Mouse (Mus musculus) neural tube, embryonic 12.5 days (tissue): ENCODE measurements around the gene Hp. TPM values are rescaled to one million over a fixed set of nuclear protein-coding genes. Genes with fewer than 3 reads are reported as not detected.

Source experiments
- ATAC-seq: fragments of 200-750 bp; cut with Nextera tagmentation; 2 replicates; pipeline ENCODE4 v1.8.0; 2017; ENCODE audit warnings: low read depth, mild to moderate bottlenecking, moderate TSS enrichment, moderate library complexity; ENCODE audit not compliant: low FRiP score
- H3K27ac ChIP-seq: fragments of 300-500 bp; sonication (generic); 2 replicates; pipeline ENCODE4 v1.5.1; 2016
- H3K27me3 ChIP-seq: fragments of 300-500 bp; sonication (generic); replicated peaks from 2 replicates; pipeline ENCODE4 v1.6.1; 2016; ENCODE audit warnings: mild to moderate bottlenecking
- H3K36me3 ChIP-seq: fragments of 300-500 bp; sonication (generic); 2 replicates; pipeline ENCODE4 v1.6.1; 2016; ENCODE audit warnings: mild to moderate bottlenecking
- H3K4me1 ChIP-seq: fragments of 300-500 bp; sonication (generic); 2 replicates; pipeline ENCODE4 v1.6.1; 2016
- H3K4me2 ChIP-seq: fragments of 300-500 bp; sonication (generic); replicated peaks from 2 replicates; pipeline ENCODE4 v1.6.1; 2016; ENCODE audit warnings: mild to moderate bottlenecking
- H3K4me3 ChIP-seq: fragments of 300-500 bp; sonication (generic); 2 replicates; pipeline ENCODE4 v1.5.1; 2016
- H3K9ac ChIP-seq: fragments of 300-500 bp; sonication (generic); 2 replicates; pipeline ENCODE4 v1.6.1; 2016; ENCODE audit warnings: mild to moderate bottlenecking
- H3K9me3 ChIP-seq: fragments of 300-500 bp; sonication (generic); 2 replicates; pipeline ENCODE4 v1.6.1; 2016; ENCODE audit warnings: mild to moderate bottlenecking
- WGBS: fragments of 180-500 bp; shearing (Covaris S2); methylation state at CpG from one replicate; pipeline ENCODE4 v1.1.7; 2016; 5-methylcytosine and 5-hydroxymethylcytosine counted together
- polyA plus RNA-seq: library from polyadenylated mRNA; unstranded; fragments of >200 nt; fragmentation: Nextera tagmentation; extraction: Ambion mirVana; gene quantifications from 2 replicates; pipeline ENCODE4 v1.2.1, GENCODE M21; 2016

Gene Hp
- polyA plus RNA-seq, 1 experiment from 2014 or later, result 0.94 TPM

GRCm38 (mm10) chr8:109591367-109591766 lies 12.4 kb upstream of the Hp start:
- ATAC-seq, result no peak

GRCm38 (mm10) chr8:109590901-109591300 lies 11.9 kb upstream of the Hp start:
- Histone ChIP-seq H3K9me3 (no peaks in the 10 kb centered on the region), H3K4me1 (no peaks in the 10 kb centered on the region), H3K36me3 (peaks cover 30% of the 10 kb centered on the region), H3K27me3 (no peaks in the 10 kb centered on the region), H3K4me3 (no peak overlapping the region), H3K4me2 (no peak overlapping the region), H3K9ac (no peak overlapping the region), H3K27ac (no peak overlapping the region)
- WGBS, result 86% methylated on average over 9 of the region's 9 CpGs
- ATAC-seq, result no peak

More at GRCm38 (mm10) chr8:109591367-109591766, 12.4 kb upstream of the Hp start:
- Histone ChIP-seq H3K4me2 (no peak overlapping the region), H3K9ac (no peak overlapping the region), H3K27me3 (no peaks in the 10 kb centered on the region), H3K36me3 (peaks cover 30% of the 10 kb centered on the region), H3K4me1 (no peaks in the 10 kb centered on the region), H3K9me3 (no peaks in the 10 kb centered on the region), H3K4me3 (no peak overlapping the region), H3K27ac (no peak overlapping the region)
- 86% methylated on average over 3 of the region's 3 CpGs for WGBS

GRCm38 (mm10) chr8:109586972-109587504 lies 8.1 kb upstream of the Hp start:
- Histone ChIP-seq H3K4me2 (no peak overlapping the region), H3K9ac (no peak overlapping the region), H3K4me1 (no peaks in the 10 kb centered on the region), H3K36me3 (peaks cover 5% of the 10 kb centered on the region), H3K9me3 (no peaks in the 10 kb centered on the region; the same call in 1 of the 2 replicates), H3K4me3 (no peak overlapping the region), H3K27me3 (no peaks in the 10 kb centered on the region), H3K27ac (no peak overlapping the region)
- WGBS, result 65% methylated on average over 7 of the region's 7 CpGs
- ATAC-seq, result no peak

DNA sequence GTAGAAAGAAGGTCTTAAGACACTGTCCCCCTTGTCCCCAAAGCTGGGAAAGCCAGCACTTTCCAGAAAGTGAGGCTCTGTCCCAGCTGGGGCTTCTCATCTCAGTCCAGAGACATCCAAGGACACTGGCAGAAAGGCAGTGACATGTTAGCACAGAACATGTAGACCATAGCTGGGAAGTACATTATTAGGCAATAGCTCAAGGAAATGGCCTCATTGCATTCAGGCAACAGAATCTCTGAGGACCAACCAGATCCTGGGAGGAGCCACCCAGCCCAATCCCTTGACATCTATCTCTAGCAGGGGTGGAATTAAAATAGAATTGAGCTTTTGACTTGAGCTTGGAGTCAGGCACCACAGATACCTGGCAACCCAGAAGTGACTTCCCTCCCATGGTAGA lies 6.7 kb upstream of the Hp start:
- no peak overlapping the region for H3K9ac ChIP-seq
- no peak for ATAC-seq
- no peak overlapping the region for H3K4me3 ChIP-seq
- no peak overlapping the region for H3K4me2 ChIP-seq
- no peaks in the 10 kb centered on the region for H3K27me3 ChIP-seq
- no peaks in the 10 kb centered on the region; the same call in 1 of the 2 replicates for H3K9me3 ChIP-seq
- no peak overlapping the region for H3K27ac ChIP-seq
- no peaks in the 10 kb centered on the region for H3K36me3 ChIP-seq
- H3K4me1 ChIP-seq, result no peaks in the 10 kb centered on the region

DNA sequence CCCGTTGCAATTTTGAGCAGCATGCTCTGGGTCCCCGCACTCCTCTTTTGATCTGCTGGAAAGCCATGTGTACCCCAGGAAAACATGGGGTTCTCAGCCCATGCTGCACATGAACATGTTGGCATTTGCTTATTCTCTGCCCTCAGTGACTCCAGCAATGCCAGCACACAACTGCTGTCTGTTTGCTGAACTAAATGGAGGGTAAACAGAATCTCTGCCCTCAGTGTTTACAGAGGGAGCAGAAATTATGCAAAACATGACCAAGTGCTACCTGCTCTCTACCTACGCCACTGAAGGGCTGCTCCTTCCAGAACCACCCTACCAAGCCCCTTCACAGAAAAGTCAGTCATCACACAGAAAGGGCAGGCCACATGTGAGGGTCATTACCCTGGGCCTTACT lies 5.9 kb upstream of the Hp start:
- no peaks in the 10 kb centered on the region for H3K4me1 ChIP-seq
- H3K9ac ChIP-seq, result no peak overlapping the region
- H3K36me3 ChIP-seq, result no peaks in the 10 kb centered on the region
- H3K4me3 ChIP-seq, result no peak overlapping the region
- no peaks in the 10 kb centered on the region for H3K27me3 ChIP-seq
- no peaks in the 10 kb centered on the region; the same call in 1 of the 2 replicates for H3K9me3 ChIP-seq
- no peak overlapping the region for H3K27ac ChIP-seq
- ATAC-seq, result no peak
- H3K4me2 ChIP-seq, result no peak overlapping the region
- 94% methylated on average over 3 of the region's 3 CpGs for WGBS

DNA sequence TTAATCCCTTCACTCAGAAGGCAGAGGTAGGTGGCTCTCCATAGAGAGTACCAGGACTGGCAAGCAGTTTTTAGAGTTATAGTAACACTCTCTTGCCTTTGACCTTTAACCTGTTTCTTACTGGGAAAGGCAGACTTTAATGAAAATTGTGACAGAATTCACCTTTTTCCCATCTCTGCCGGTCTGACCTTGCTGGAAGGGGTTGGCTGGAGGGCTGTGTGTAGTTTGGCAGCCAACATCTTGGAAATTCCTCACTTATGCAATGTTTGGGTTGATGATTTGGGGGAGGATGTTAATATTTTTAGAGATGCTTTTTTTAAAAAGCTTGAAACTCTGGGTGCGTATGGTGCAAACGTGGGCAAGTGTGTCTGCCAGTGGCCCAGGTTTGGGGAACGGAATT lies 5.3 kb upstream of the Hp start:
- no peak for ATAC-seq
- Histone ChIP-seq H3K27me3 (no peaks in the 10 kb centered on the region), H3K9ac (no peak overlapping the region), H3K27ac (no peak overlapping the region), H3K9me3 (no peaks in the 10 kb centered on the region; the same call in 1 of the 2 replicates), H3K4me3 (no peak overlapping the region), H3K4me1 (no peaks in the 10 kb centered on the region), H3K4me2 (no peak overlapping the region), H3K36me3 (no peaks in the 10 kb centered on the region)
- WGBS, result 84% methylated on average over 4 of the region's 4 CpGs

DNA sequence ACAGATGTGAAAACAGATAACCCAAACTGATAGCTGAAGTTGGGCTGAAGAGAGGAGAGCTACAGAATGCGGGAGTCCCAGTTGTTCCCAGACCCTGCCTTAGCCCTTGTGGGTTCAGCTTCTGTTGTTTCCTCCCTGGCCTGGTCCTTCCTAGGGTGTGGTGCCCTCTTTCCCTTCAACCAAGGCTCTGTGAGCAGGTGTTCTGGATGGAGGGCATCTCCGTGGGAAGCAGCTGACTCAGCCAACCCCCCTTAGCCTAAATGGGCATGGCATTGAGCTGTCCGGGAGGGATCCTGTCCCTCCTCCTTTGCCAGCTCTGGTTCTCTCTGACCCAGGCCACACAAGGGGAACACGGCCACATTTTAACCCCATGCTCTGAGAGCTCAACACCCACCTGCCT lies 2.7 kb downstream of the Hp start:
- Histone ChIP-seq H3K9ac (no peak overlapping the region), H3K27me3 (no peaks in the 10 kb centered on the region), H3K27ac (no peak overlapping the region), H3K4me2 (no peak overlapping the region), H3K9me3 (no peaks in the 10 kb centered on the region), H3K4me1 (no peaks in the 10 kb centered on the region), H3K36me3 (peaks cover 13% of the 10 kb centered on the region; the same call in 1 of the 2 replicates), H3K4me3 (no peak overlapping the region)
- no peak for ATAC-seq
- 82% methylated on average over 4 of the region's 4 CpGs for WGBS

DNA sequence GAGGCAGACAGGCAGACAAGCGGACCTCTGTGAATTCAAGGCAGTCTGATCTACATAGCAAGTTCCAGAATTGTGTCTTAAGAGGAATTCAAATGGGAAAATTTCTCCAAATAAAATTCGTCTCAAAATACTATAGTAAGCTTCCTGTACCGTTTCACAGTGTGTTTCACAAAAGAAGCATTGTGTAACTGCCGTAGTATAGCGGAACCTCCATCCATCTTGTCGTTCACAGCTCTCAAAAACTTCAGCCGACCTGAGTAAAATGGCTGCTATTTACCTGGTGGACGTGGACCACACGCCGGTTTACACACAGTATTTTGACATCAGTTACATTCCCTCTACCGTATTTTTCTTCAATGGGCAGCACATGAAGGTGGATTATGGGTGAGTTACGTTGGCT lies 7.8 kb downstream of the Hp start:
- Histone ChIP-seq H3K9ac (no peak overlapping the region), H3K4me3 (no peak overlapping the region), H3K4me1 (peaks cover 6% of the 10 kb centered on the region), H3K27me3 (no peaks in the 10 kb centered on the region), H3K9me3 (no peaks in the 10 kb centered on the region), H3K27ac (no peak overlapping the region), H3K36me3 (peaks cover 24% of the 10 kb centered on the region; the same call in 1 of the 2 replicates), H3K4me2 (no peak overlapping the region)
- WGBS, result 89% methylated on average over 12 of the region's 12 CpGs
- no peak for ATAC-seq

DNA sequence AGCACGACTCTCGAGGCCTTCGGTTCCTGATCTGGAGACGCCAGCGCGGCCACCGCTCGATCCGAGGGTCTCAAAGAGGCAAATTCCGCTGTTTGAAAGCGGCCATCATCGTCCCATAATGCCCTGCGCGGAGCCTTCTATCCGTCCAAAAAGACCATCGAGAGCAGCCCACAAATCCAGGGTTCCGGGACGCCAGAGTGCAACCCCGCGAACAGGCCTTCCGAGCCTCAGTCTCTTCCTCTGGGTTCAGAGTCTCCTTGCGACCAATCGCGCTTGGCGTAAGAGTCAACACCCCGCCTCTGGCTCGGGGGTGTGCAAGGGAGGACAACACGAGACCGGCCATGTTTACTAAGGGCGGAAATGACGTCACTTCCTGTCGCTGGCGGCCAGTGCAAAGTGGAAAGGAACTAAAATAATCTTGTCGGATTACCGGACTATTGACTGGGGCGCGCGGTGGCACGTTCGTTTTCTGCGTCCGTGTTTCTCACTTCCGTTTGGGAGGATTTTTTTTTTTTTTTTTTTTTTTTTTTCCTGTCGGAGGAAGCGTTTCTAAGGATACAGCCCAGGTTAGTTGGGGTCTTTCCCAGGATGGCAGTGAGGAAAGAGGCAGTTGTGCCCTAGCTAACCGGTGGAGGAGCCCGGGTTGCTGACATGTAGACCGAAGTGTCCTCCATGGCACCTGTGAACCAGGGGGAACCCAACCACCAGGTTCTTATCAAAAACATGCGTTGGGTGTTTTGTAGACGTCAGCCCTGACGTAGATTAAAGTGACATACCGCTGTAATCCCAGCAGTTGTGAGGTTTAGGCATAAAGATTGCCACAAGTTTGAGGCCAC lies 13.3 kb downstream of the Hp start, which contains the start of the genes Dhx38 and Txnl4b:
Gene Dhx38 (minus strand): TSS at position 364 of the 836 bp plus-strand sequence.
Gene Txnl4b (plus strand): TSS at position 395 of the 836 bp plus-strand sequence.
- Histone ChIP-seq H3K4me3 (peak within 1 kb of the TSS; percentile 78), H3K9ac (peak within 1 kb of the TSS; percentile 87), H3K27me3 (no peaks in the 10 kb centered on the region), H3K4me1 (peaks cover 11% of the 10 kb centered on the region), H3K27ac (peak within 1 kb of the TSS; percentile 59), H3K36me3 (peaks cover 27% of the 10 kb centered on the region), H3K4me2 (peak within 1 kb of the TSS; percentile 76), H3K9me3 (no peaks in the 10 kb centered on the region)
- WGBS, result under 1% methylated on average over 52 of the region's 52 CpGs
- ATAC-seq, result peak; percentile 99

- Histone ChIP-seq H3K27me3 (no peaks in the 10 kb centered on the region), H3K4me2 (peak overlapping the region; percentile 76), H3K4me1 (peaks cover 11% of the 10 kb centered on the region), H3K9me3 (no peaks in the 10 kb centered on the region), H3K4me3 (peak overlapping the region; percentile 78), H3K36me3 (peaks cover 35% of the 10 kb centered on the region), H3K9ac (peak overlapping the region; percentile 87), H3K27ac (no peak overlapping the region)
- WGBS, result 5% methylated on average over 10 of the region's 10 CpGs
- no peak for ATAC-seq
Observed at GRCm38 (mm10) chr8:109564766-109565165, 14.2 kb downstream of the Hp start.

- 78% methylated on average over 2 of the region's 2 CpGs for WGBS
- Histone ChIP-seq H3K9ac (no peak overlapping the region), H3K36me3 (peaks cover 38% of the 10 kb centered on the region), H3K27me3 (no peaks in the 10 kb centered on the region), H3K27ac (no peak overlapping the region), H3K9me3 (no peaks in the 10 kb centered on the region), H3K4me3 (no peak overlapping the region), H3K4me1 (peaks cover 11% of the 10 kb centered on the region), H3K4me2 (no peak overlapping the region)
- no peak for ATAC-seq
Observed at GRCm38 (mm10) chr8:109563881-109564280, 15.1 kb downstream of the Hp start.

DNA sequence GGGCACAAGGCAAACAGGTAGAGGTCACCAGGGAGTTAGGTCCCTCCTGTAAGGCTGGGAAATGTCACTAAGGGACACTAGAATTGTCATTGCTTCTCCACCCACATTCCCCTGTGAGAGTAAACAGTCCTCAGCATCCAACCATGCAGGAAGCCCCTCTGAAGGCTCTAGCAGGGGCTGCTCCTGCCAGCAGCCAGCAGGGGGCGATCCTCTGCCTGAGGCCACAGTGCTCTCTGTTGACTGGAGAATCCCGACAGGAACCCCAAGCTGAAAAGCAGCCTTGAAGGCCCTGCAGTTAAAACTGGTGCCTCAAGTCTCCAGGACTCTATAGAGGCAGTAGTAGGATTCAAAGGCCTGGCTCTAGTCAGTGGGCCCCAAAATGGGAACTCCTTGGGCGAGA lies 27.3 kb downstream of the Hp start:
- ATAC-seq, result no peak
- no peak overlapping the region for H3K27ac ChIP-seq
- 38% methylated on average over 3 of the region's 3 CpGs for WGBS
- H3K4me3 ChIP-seq, result no peak overlapping the region
- no peaks in the 10 kb centered on the region for H3K9me3 ChIP-seq
- no peaks in the 10 kb centered on the region for H3K4me1 ChIP-seq
- H3K36me3 ChIP-seq, result peaks cover 99% of the 10 kb centered on the region
- no peak overlapping the region for H3K4me2 ChIP-seq
- no peak overlapping the region for H3K9ac ChIP-seq
- H3K27me3 ChIP-seq, result no peaks in the 10 kb centered on the region
